Mouse (Mus musculus): ENCODE data around the gene Haus8. TPM values are rescaled to one million over a fixed set of nuclear protein-coding genes. Genes with fewer than 3 reads are reported as not detected.
"Not testable (repeated sequence)": the region's sequence is repeated elsewhere in the genome, so short reads cannot be mapped to it uniquely, and the experiment has no call there.

The Haus8 gene
- polyA plus RNA-seq, 1 experiment from 2014 or later, result 60.1 TPM

DNA sequence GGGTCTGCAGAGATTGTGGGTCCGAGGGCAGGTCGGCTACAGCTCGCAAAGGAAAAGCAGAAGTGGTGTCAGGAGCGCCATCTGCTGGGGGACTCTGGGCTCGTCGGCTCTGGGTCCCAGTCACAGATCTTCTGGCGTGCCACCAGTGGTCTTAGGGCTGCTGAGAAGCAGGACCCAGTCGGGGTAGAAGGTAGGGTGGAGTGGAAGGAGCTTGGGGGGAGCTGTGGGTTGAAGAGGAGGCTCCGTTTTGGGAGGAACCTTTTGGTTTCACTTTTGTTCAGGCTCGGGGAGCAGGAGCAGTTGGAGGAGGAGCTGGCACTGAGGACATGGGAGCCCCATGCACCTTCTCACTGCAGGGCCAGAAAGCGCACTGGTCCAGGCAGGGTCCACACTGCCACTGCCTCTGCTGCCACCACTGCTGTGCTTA is 67.2 kb downstream of the Haus8 start:
- H3K4me1 ChIP-seq (ENCODE audit: insufficient read depth); H3K27me3 ChIP-seq (ENCODE audit: insufficient read depth, low read length); DNase-seq; H3K9me3 ChIP-seq (ENCODE audit: low read depth, low read length); H3K36me3 ChIP-seq (ENCODE audit: insufficient read depth); H3K9ac ChIP-seq; H3K27ac ChIP-seq (ENCODE audit: low read depth): not testable (repeated sequence)
- peak; percentile 78 for ATAC-seq (ENCODE audit: insufficient read depth)
- 0% methylated on average over 4 of the region's 11 CpGs for WGBS
- TF ChIP-seq CTCF (IDR thresholded peaks at IDR 0.05; ENCODE audit: low read depth), result 0 out of 2 replicates have a peak, but pooled peaks have one; percentile 10
- H3K4me2 ChIP-seq, result peak overlapping the region; percentile 43
- peak overlapping the region; percentile 11; the same call in 1 of the 2 replicates for H3K4me3 ChIP-seq (ENCODE audit: low read depth, low read length)

Other genes with a start within 250 kb of the Haus8 start
- 24.2 and 25.3 TPM in 2 replicates for gene Myo9b, start 220 bp downstream of the Haus8 start, polyA plus RNA-seq (2014; fragmentation: Nextera tagmentation; extraction: Ambion mirVana)
- 83.2 and 85.6 TPM in 2 replicates for gene Use1, start 93.9 kb upstream of the Haus8 start, polyA plus RNA-seq (2014; fragmentation: Nextera tagmentation; extraction: Ambion mirVana)
- 4.0 and 5.0 TPM in 2 replicates for gene Ocel1, start 98.4 kb upstream of the Haus8 start, polyA plus RNA-seq (2014; fragmentation: Nextera tagmentation; extraction: Ambion mirVana)
- 94.7 and 102 TPM in 2 replicates for gene Nr2f6, start 109.0 kb upstream of the Haus8 start, polyA plus RNA-seq (2014; fragmentation: Nextera tagmentation; extraction: Ambion mirVana)
- 20.5 and 20.6 TPM in 2 replicates for gene Ushbp1, start 122.9 kb upstream of the Haus8 start, polyA plus RNA-seq (2014; fragmentation: Nextera tagmentation; extraction: Ambion mirVana)
- gene Babam1, start 123.9 kb upstream of the Haus8 start, polyA plus RNA-seq (2014; fragmentation: Nextera tagmentation; extraction: Ambion mirVana), result 108 and 114 TPM in 2 replicates
- 32.2 and 38.0 TPM in 2 replicates for gene Ankle1, start 133.1 kb upstream of the Haus8 start, polyA plus RNA-seq (2014; fragmentation: Nextera tagmentation; extraction: Ambion mirVana)
- gene Abhd8, start 190.7 kb upstream of the Haus8 start, polyA plus RNA-seq (2014; fragmentation: Nextera tagmentation; extraction: Ambion mirVana), result 36.6 and 47.8 TPM in 2 replicates
- 134 and 135 TPM in 2 replicates for gene Mrpl34, start 192.0 kb upstream of the Haus8 start, polyA plus RNA-seq (2014; fragmentation: Nextera tagmentation; extraction: Ambion mirVana)
- gene Dda1, start 196.3 kb upstream of the Haus8 start, polyA plus RNA-seq (2014; fragmentation: Nextera tagmentation; extraction: Ambion mirVana), result 101 and 111 TPM in 2 replicates
- gene Ano8, start 213.0 kb upstream of the Haus8 start, polyA plus RNA-seq (2014; fragmentation: Nextera tagmentation; extraction: Ambion mirVana), result 2.4 and 3.1 TPM in 2 replicates
- 7.6 and 9.6 TPM in 2 replicates for gene Gtpbp3, start 215.2 kb upstream of the Haus8 start, polyA plus RNA-seq (2014; fragmentation: Nextera tagmentation; extraction: Ambion mirVana)
- gene Plvap, start 238.8 kb upstream of the Haus8 start, polyA plus RNA-seq (2014; fragmentation: Nextera tagmentation; extraction: Ambion mirVana), result 123 and 135 TPM in 2 replicates